Mouse (Mus musculus) spleen, postnatal 4 days (tissue): ENCODE measurements around the gene Duoxa2.

Experiments used
- DNase-seq, 2 experiments: peaks; one replicate each; pipeline ENCODE4 v3.0.0; 2022; ENCODE audit warnings: low spot score in 2 of 2

Duoxa2 gene

GRCm38 (mm10) chr2:122298596-122299490 is at the start of gene Duoxa2:
Duoxa2 (plus strand) TSS chr2:122298900.
- no peak for DNase-seq

- DNase-seq: no peak
Observed at GRCm38 (mm10) chr2:122255997-122256396, 42.7 kb upstream of the Duoxa2 start.

GRCm38 (mm10) chr2:122260729-122261128 is 38.0 kb upstream of the Duoxa2 start:
- no peak for DNase-seq

GRCm38 (mm10) chr2:122264690-122265089 is 34.0 kb upstream of the Duoxa2 start:
- DNase-seq: no peak

GRCm38 (mm10) chr2:122266407-122267193 is 32.1 kb upstream of the Duoxa2 start:
- DNase-seq: no peak

GRCm38 (mm10) chr2:122278769-122279168 is 19.9 kb upstream of the Duoxa2 start:
- no peak for DNase-seq

GRCm38 (mm10) chr2:122284091-122284490 is 14.6 kb upstream of the Duoxa2 start:
- DNase-seq: no peak

GRCm38 (mm10) chr2:122286137-122286536 is 12.6 kb upstream of the Duoxa2 start:
- DNase-seq: no peak

- DNase-seq: no peak
Observed at GRCm38 (mm10) chr2:122294916-122295315, 3.8 kb upstream of the Duoxa2 start.

- no peak for DNase-seq
Observed at GRCm38 (mm10) chr2:122297271-122298095, 1.2 kb upstream of the Duoxa2 start.

- no peak for DNase-seq
Observed at GRCm38 (mm10) chr2:122298096-122298499, 602 bp upstream of the Duoxa2 start, which contains the start of gene Duox2. Duox2 (minus strand) TSS chr2:122298449.

GRCm38 (mm10) chr2:122299911-122300655 is 1.4 kb downstream of the Duoxa2 start:
- DNase-seq: no peak

- DNase-seq: no peak
Observed at GRCm38 (mm10) chr2:122300656-122301020, 1.9 kb downstream of the Duoxa2 start.

GRCm38 (mm10) chr2:122301081-122301920 is 2.6 kb downstream of the Duoxa2 start:
- no peak for DNase-seq

- no peak for DNase-seq
Observed at GRCm38 (mm10) chr2:122301921-122302573, 3.3 kb downstream of the Duoxa2 start.

- DNase-seq: peak; percentile 64 to 82
Observed at GRCm38 (mm10) chr2:122302574-122303241, 4.0 kb downstream of the Duoxa2 start.

- DNase-seq: no peak
Observed at GRCm38 (mm10) chr2:122304544-122304943, 5.8 kb downstream of the Duoxa2 start.

GRCm38 (mm10) chr2:122305097-122305892 is 6.6 kb downstream of the Duoxa2 start:
- DNase-seq: no peak
